Mouse (Mus musculus): Measurements from ENCODE around the gene Cyct.
A peak's percentile ranks its signal among the peaks of the same experiment; 100 is the strongest.

The Cyct gene

DNA sequence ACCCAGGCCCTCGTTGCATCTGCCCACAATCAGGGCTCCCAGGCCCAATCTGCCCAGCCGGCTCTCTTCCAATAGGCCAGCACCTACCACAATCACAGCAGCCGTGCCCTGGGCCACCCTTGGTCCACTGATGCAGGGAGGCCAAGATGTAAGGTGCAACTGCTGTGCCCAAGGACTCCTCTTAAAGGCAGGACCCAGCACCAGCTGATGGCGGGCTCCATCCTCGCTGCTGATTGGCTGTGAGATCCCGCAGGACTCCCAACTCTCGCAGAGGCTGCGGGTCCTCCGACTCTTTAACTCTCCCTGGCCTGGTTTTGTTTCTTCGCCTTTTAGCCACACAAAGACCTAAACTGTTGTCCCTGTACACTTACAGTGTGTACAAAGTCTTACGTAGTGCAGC lies at the start of gene Cyct:
Gene Cyct, minus strand, starts transcription at position 225 of the 400 bp plus-strand sequence.
- no peak for DNase-seq (ENCODE audit: low spot score)

- no peak for DNase-seq (ENCODE audit: low spot score)
Measured at GRCm38 (mm10) chr2:76409986-76410385, 49.7 kb upstream of the Cyct start.

DNA sequence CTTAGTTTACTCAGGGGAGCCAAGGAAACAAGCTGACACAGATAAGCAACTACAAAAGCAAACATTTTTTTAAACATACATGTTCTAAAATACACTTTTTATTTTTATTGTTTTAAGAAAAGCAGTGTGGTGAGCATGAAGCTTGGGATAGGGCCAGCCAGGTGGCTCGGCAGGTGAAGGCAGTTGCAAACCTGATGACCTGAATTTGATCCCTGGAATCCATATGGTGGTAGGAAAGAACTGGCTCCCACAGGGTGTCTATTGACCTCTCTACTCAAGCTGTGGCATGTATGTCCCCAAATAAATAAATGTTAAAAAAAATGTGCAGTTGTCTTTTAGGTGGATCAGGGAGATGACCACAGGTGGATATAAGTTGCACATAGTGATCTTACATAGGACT lies 49.3 kb upstream of the Cyct start:
- no peak for DNase-seq (ENCODE audit: low spot score)

DNA sequence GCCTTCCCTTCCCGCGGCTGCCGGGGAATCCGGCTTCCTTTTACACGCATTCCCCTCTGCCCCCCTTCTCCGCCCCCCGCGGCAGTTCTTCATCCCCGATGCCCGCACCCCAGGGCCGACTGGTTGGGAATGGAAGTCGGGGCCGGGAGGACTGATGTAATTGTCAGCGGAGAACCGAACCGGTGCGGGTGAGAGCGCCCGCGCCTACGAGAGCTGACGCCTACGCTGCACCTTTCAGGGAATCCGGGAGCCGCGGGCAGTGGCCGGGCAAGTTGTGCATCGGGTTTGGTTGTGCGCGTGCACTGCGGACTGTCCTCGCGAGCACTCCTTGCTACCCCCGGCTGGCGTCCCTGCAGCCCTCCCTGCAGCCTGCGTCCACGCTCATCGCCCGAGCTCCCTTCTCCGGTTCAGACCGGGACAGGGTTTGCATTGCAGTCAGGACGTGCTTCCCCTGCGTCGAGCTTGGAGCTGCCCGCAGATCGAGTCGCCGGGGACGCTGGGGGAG lies 46.7 kb upstream of the Cyct start:
- peak; percentile 46 for DNase-seq (ENCODE audit: low spot score)

GRCm38 (mm10) chr2:76406151-76406936 lies 46.1 kb upstream of the Cyct start, which contains the start of gene Osbpl6:
Gene Osbpl6 (plus strand): TSS chr2:76406508.
- peak; percentile 70 for DNase-seq (ENCODE audit: low spot score)

GRCm38 (mm10) chr2:76405596-76406150 lies 45.4 kb upstream of the Cyct start:
- no peak for DNase-seq (ENCODE audit: low spot score)

- no peak for DNase-seq (ENCODE audit: low spot score)
Measured at GRCm38 (mm10) chr2:76400178-76400577, 39.9 kb upstream of the Cyct start.

DNA sequence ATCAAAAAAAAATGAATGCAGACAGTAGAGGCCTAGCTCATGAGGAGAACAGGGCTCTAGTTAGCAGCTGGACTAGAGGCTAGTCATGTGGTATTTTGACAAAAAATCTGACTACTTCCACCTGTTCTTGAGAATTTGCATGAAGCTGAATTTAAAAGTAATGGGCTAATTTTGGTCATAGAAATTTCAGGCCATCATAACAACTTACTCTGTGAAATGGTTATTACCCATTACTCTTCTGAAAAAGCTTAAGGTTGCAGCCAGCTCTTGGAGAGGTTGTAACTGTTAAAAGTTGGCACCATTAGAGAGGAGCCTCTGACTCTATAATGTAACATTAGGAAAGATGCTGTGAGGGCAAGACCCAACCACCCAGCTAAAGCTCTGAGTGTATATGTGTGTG lies 26.3 kb upstream of the Cyct start:
- no peak for DNase-seq (ENCODE audit: low spot score)

- no peak for DNase-seq (ENCODE audit: low spot score)
Measured at GRCm38 (mm10) chr2:76378646-76379045, 18.4 kb upstream of the Cyct start.

- no peak for DNase-seq (ENCODE audit: low spot score)
Measured at GRCm38 (mm10) chr2:76374544-76375206, 14.4 kb upstream of the Cyct start.

GRCm38 (mm10) chr2:76372244-76372643 lies 12.0 kb upstream of the Cyct start:
- DNase-seq (ENCODE audit: low spot score) = no peak

DNA sequence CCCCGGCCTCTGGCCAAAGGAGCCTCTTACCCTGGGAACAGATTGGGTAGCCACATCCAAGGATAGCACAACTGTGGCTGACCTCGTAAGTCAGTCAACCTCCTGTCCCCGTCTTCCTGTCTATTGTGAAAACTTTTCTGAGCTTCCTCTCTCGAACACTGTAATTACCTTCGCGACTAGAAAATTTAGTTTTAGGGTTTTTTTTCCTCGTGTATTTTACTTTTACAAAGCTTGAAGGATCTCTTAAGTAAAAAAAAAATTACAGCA lies 10.3 kb upstream of the Cyct start:
- no peak for DNase-seq (ENCODE audit: low spot score)

DNA sequence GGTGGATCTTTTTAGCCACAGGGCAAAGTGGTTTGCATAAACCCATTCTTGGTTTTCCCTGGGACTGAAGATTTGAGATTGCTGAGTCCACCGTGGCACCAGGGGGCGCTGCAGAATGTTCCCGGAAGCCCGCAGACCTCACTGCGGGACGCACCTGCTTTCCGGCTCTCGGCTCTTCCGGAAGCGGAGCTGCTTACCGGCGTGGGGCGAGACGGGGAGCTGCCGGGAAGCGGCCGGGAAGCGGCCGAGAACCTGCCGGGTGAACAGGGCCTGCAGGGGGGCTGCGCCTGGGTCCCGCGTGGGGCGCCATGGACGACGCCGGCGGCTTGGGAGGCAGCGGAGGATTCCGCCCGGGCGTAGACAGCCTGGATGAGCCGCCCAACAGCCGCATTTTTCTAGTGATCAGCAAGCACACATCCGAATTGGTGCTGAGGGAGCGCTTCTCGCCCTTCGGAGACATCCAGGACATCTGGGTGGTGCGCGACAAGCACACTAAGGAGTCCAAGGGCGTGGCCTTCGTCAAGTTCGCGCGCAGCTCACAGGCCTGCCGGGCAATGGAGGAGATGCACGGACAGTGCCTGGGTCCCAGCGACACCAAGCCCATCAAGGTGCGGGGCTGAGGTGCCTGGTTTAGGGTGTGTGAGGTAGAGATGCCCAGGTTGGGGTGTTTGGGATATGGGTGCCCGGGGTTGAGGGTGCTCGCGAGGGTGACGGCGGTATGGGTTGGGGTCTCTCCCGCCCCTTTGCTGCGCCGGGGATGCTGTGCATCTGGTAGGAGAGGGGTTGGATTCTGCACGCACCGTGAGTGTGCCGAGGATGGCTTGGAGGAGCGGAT lies 9.8 kb upstream of the Cyct start, which contains the start of gene Rbm45:
Gene Rbm45, plus strand, starts transcription at position 164 of the 835 bp plus-strand sequence.
- DNase-seq (ENCODE audit: low spot score) = peak; percentile 67

DNA sequence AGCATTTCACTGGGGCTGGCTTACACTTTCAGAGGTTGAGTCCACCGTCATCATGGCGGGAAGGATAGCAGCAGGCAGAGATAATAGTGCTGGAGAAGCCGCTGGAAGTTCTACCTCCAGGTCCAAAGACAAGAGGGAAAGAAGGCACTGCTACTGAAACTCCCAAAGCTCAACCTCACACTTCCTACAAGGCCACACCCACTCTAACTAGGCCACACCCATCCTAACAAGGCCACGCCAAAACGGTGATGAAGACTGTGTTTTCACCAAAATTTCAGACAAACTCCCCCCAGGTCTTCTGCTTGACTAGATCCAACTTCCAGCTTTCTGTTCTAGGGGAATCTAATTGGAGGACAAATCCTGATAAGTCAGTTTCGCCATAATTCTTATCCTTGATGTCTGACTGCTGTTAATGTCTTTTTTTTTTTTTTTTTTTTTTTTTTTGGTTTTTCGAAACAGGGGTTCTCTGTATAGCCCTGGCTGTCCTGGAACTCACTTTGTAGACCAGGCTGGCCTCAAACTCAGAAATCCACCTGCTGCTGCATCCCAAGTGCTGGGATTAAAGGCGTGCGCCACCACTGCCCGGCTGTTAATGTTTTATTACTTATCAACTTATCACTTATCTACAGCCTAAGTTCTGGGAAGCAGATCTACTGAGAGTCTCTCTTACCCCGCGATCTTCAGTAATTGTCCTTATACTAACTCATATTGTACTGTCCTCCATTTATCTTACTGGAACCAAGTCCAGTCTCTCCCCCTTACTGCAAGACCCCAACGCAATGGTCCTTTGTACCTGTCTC lies 8.8 kb upstream of the Cyct start:
- no peak for DNase-seq (ENCODE audit: low spot score)

GRCm38 (mm10) chr2:76367188-76367922 lies 7.1 kb upstream of the Cyct start:
- no peak for DNase-seq (ENCODE audit: low spot score)

DNA sequence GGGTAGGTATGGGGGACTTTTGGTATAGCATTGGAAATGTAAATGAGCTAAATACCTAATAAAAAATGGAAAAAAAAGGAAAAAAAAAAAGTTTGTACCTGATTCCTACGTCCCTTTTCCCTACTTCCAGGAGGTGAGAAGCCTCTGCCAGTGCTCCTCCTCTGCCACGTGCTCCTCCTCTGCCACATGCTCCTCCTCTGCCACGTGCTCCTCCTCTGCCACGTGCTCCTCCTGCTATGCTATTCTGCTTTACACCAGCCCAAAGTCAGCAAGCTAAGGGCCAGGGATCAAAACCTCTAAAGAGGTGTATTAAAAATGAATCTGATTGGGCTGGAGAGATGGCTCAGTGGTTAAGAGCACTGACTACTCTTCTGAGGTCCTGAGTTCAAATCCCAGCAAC lies 5.6 kb upstream of the Cyct start:
- DNase-seq (ENCODE audit: low spot score) = no peak

GRCm38 (mm10) chr2:76362111-76362510 lies 1.9 kb upstream of the Cyct start:
- no peak for DNase-seq (ENCODE audit: low spot score)

DNA sequence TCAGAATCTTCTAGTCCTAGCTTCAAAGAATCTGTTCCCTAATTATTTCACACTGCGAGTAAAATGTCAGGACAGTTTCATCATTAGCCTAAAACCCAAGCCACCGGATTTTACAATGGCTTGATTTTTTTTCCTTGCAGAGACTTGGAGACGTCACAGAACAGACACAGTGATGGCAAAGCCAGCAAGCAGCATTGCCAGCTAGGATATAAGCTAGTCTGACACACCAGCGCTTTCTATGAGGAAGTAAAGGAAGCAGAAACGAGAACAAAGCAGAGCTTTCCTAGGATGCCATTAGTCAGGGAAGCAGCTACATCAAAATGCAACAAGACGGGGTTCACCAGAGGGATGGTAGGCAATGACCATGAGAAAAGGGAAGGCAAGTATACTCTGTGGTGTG lies 12.4 kb downstream of the Cyct start:
- DNase-seq (ENCODE audit: low spot score) = no peak

DNA sequence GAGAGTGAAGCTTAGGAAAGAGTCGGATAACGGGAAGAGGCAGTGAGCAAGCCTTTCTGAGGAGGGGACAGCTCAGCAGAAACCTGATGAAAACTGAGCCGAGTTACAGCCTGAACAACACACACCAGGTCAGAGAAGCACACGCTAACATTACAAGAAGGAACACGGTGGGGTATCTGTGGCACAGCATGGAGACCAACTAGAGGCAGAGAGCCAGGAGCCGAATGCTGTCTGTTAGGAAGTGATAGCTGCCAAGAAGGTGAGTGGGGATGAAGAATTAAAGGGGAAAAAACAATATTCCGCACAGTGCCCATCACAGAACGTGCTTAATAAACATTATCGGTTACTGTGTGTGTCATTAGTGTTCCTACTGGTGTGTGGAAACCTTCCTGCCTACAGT lies 18.1 kb downstream of the Cyct start:
- DNase-seq (ENCODE audit: low spot score) = no peak

GRCm38 (mm10) chr2:76338215-76339156 lies 21.8 kb downstream of the Cyct start, which contains the start of gene Pde11a:
Gene Pde11a (minus strand): TSS chr2:76338774.
- DNase-seq (ENCODE audit: low spot score) = peak; percentile 23

Measured in ovary, adult 18-20 months (tissue).